Mouse (Mus musculus) urinary bladder, postnatal 36 days (tissue): Measurements from ENCODE around the gene Wdr5b.
A peak's percentile ranks its signal among the peaks of the same experiment; 100 is the strongest.

Experiments
- DNase-seq, 2 experiments: peaks; one replicate each; pipeline ENCODE4 v3.0.0; 2022; ENCODE audit warnings: low spot score in 2 of 2, mixed read lengths in 1 of 2

Wdr5b gene

GRCm38 (mm10) chr16:36071071-36071449 is 30.1 kb downstream of the Wdr5b start:
- DNase-seq: no peak

- DNase-seq: peak; percentile 89 to 91
These were observed 30.7 kb downstream of the Wdr5b start, which contains the start of the genes Fam162a and Ccdc58 for GRCm38 (mm10) chr16:36071450-36072379. Gene Fam162a, minus strand, starts transcription at chr16:36071594. Gene Ccdc58, plus strand, starts transcription at chr16:36071685.

GRCm38 (mm10) chr16:36072410-36073011 is 31.5 kb downstream of the Wdr5b start:
- no peak for DNase-seq

GRCm38 (mm10) chr16:36074772-36075171 is 33.8 kb downstream of the Wdr5b start:
- DNase-seq: no peak

GRCm38 (mm10) chr16:36079916-36080315 is 38.9 kb downstream of the Wdr5b start:
- DNase-seq: no peak

- DNase-seq: no peak
These were observed 46.9 kb downstream of the Wdr5b start for GRCm38 (mm10) chr16:36087846-36088245.

GRCm38 (mm10) chr16:36089065-36089464 is 48.1 kb downstream of the Wdr5b start:
- no peak for DNase-seq

GRCm38 (mm10) chr16:36089850-36090616 is 49.0 kb downstream of the Wdr5b start:
- no peak for DNase-seq

GRCm38 (mm10) chr16:36090785-36091509 is 50.0 kb downstream of the Wdr5b start:
- DNase-seq: no peak
